Mouse (Mus musculus) olfactory bulb, adult 2 months (tissue): ENCODE data around the gene Ackr2. TPM values are rescaled to one million over a fixed set of nuclear protein-coding genes. Genes with fewer than 3 reads are reported as not detected.

Experiments used
- H3K27ac ChIP-seq: fragments of 200-500 bp; 2 replicates; pipeline ENCODE4 v1.5.1; 2012; ENCODE audit warnings: low read depth, low read length; ENCODE audit not compliant: insufficient read depth
- H3K4me1 ChIP-seq: fragments of 200-500 bp; 2 replicates; pipeline ENCODE4 v1.6.1; 2012; ENCODE audit warnings: low read length; ENCODE audit not compliant: control insufficient read depth, insufficient read depth
- H3K4me3 ChIP-seq: fragments of 200-500 bp; 2 replicates; pipeline ENCODE4 v1.5.1; 2012; ENCODE audit warnings: mild to moderate bottlenecking, low read depth, low read length, moderate library complexity; ENCODE audit not compliant: insufficient read depth
- CTCF ChIP-seq: fragments of 200-500 bp; IDR thresholded peaks from 2 replicates; pipeline ENCODE4 v1.5.1; 2012; ENCODE audit warnings: low read depth, mild to moderate bottlenecking, low read length, moderate library complexity; ENCODE audit not compliant: insufficient read depth
- POLR2A ChIP-seq: fragments of 200-500 bp; IDR thresholded peaks from 2 replicates; pipeline ENCODE4 v1.6.1; 2012; ENCODE audit warnings: mild to moderate bottlenecking, low read depth, low read length, moderate library complexity; ENCODE audit not compliant: insufficient read depth
- WGBS: fragments of 180-500 bp; shearing (Covaris S2); methylation state at CpG from one replicate; pipeline ENCODE4 v1.1.7; 2018; 5-methylcytosine and 5-hydroxymethylcytosine counted together
- polyA plus RNA-seq: library from polyadenylated mRNA; stranded (reverse); fragments of >200 nt; gene quantifications from 2 replicates; pipeline ENCODE4 v1.2.4, GENCODE M21; 2012; ENCODE audit warnings: low replicate concordance; ENCODE audit not compliant: missing spikeins, insufficient read depth, insufficient read length

The Ackr2 gene
- polyA plus RNA-seq, 1 experiment = not detected

DNA sequence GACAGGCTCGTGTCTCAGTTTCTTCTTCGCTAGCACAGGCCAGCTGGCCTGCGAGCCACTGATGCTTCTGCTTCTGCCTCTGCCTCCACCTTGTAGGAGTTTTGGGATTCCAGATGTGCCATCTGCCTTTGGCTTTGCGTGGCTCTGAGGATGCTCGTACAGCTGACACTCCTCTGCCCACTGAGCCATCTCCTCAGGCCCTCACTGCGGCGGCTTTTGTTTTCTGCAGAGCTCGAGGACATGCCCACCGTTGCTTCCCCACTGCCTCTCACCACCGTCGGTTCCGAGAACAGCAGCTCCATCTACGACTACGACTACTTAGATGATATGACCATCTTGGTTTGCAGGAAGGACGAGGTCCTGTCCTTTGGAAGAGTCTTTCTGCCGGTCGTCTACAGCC is 10.2 kb downstream of the Ackr2 start:
- peaks cover 3% of the 10 kb centered on the region; the same call in 1 of the 2 replicates for H3K4me1 ChIP-seq
- H3K27ac ChIP-seq = no peak overlapping the region
- 94% methylated on average over 17 of the region's 17 CpGs for WGBS
- TF ChIP-seq CTCF (no peak), POLR2A (no peak)
- H3K4me3 ChIP-seq = no peak overlapping the region

DNA sequence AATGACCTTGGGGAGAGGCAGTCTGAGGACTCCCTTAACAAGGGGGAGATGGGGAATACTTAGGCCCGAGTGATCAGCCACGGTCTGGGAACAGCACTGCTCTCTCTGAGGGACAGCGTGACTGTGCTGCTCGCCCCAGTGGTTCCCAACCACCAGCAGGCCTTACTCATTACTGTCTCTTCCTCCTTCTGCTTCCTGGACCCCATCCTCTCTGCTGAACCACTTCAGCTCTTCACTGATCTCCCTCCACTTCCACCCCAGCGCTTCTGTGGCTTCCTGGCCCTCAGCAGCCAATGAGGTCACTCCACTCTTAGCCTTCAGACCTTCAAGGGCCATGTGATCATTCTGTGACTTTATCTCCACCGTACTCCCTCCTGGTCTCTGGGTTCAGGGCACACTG is 11.5 kb downstream of the Ackr2 start:
- Histone ChIP-seq H3K27ac (no peak overlapping the region), H3K4me3 (no peak overlapping the region), H3K4me1 (peaks cover 9% of the 10 kb centered on the region)
- 88% methylated on average over 6 of the region's 6 CpGs for WGBS
- no peak for TF ChIP-seq CTCF

DNA sequence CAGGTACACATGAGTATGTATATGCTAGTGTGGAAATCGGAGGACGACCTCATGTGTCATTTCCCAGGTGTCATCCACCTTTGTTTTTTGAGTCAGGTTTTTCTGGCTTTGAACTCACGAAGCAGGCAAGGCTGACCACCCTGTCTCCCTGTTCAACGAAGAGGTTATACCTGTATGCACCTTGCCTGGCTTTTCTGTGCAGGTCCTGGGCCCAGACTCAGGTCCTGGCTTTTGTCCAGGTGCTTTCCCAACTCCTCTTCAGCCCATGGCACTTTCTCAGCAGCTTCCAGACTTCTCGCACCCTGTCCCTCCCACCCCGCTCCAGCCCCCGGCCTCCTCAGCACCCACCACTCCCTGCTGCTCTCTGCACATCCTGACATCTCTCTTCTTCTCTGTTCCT is 13.0 kb downstream of the Ackr2 start:
- H3K4me3 ChIP-seq = no peak overlapping the region
- TF ChIP-seq CTCF (no peak), POLR2A (no peak)
- WGBS = 92% methylated on average over 7 of the region's 7 CpGs
- H3K27ac ChIP-seq = no peak overlapping the region
- H3K4me1 ChIP-seq = peaks cover 9% of the 10 kb centered on the region

DNA sequence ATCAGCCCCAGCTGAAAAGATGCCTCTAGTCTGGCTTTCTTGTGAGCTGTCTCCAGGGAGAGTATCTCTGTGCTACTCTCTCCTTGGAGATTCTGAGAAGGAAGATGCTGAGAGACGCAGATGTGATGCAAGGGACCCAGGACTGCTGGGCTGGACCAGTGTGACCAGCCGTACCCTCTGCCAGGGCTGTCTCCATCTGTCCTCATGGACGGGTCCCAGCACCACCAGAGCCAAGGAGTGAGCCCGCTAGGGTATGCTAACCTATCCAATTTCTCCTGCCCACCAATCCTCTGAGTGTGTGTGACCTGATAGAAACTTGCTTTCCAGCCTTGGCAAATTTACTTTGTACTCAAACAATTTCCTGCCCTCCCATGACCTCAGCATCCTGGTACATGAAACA is 14.6 kb downstream of the Ackr2 start:
- Histone ChIP-seq H3K27ac (no peak overlapping the region), H3K4me3 (no peak overlapping the region), H3K4me1 (peaks cover 9% of the 10 kb centered on the region)
- TF ChIP-seq POLR2A (no peak), CTCF (no peak)
- WGBS = 91% methylated on average over 4 of the region's 4 CpGs

DNA sequence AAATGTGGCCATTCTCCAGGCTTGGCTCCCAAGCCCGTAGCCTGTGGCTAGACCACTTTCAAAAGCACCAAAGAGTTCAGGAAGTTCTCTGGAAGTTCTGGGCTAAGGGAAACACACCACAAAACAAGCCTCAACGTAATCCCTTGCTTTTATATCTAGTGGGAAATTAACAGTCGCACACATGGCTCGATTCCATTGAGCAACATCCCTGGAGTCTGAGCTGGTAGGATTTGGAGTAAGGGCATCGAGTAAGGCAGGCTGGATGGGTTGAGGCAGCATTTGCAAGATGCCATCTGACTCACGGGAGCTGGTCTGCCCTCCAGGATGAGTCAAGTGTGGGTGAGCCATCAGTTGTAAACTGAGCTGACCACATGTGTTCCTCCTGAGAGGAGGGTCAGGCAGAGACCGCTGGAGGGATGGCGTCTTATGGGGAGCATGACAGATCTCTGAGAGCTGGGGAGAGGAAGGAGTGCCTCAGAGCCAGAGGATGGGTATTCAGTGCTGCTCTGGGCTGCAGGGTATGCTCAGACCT is 16.1 kb downstream of the Ackr2 start:
- H3K4me1 ChIP-seq = peaks cover 9% of the 10 kb centered on the region
- H3K27ac ChIP-seq = no peak overlapping the region
- WGBS = 72% methylated on average over 8 of the region's 8 CpGs
- H3K4me3 ChIP-seq = no peak overlapping the region
- TF ChIP-seq CTCF = no peak
- no peak for TF ChIP-seq POLR2A

DNA sequence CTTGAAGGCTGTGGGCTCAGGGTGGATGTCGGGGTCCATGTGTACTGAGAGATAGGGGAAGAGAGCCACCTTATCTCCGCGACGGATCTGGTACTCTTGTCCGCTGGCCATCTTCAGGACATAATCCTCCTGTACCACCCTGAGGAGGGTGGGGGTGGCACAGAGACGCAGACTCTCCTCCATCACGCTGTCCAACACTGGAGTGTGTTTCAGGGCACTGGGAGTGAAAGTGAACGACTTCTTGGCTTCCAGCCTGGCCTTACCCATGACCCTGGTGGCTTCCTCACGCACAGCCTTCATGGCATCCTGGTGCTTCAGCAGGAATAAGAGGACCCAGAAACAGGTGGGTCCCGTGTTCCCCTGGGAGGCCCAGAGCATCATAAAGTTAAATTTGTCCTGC is 16.9 kb downstream of the Ackr2 start:
- WGBS = 89% methylated on average over 10 of the region's 10 CpGs
- TF ChIP-seq CTCF = no peak
- TF ChIP-seq POLR2A = no peak
- no peak overlapping the region for H3K4me3 ChIP-seq
- H3K27ac ChIP-seq = no peak overlapping the region
- peaks cover 9% of the 10 kb centered on the region for H3K4me1 ChIP-seq

DNA sequence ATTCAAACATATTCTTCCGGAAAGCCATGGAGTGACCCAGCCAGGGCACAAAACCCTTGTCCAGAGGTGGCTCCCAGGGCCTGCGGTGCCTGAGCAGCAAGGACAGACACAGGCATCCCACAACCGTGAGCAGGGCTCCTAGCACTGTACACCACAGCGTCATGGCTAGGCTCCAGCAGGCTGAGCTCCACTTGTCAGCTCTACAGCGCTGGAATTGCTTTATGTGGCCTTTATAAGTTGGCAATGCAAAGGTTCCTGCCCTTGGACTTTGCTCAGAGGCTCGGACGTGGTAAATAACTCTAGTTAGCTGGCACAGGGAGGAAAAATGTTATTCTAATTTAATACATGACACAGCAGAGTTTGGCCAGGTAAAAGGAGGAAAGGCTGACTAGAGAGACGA is 17.9 kb downstream of the Ackr2 start, which contains the start of gene Cyp8b1:
Gene Cyp8b1, minus strand, starts transcription at position 204 of the 400 bp plus-strand sequence.
- 76% methylated on average over 8 of the region's 8 CpGs for WGBS
- no peak within 1 kb of the TSS for H3K4me3 ChIP-seq
- no peak within 1 kb of the TSS for H3K27ac ChIP-seq
- TF ChIP-seq CTCF (no peak), POLR2A (no peak)
- peaks cover 9% of the 10 kb centered on the region for H3K4me1 ChIP-seq

DNA sequence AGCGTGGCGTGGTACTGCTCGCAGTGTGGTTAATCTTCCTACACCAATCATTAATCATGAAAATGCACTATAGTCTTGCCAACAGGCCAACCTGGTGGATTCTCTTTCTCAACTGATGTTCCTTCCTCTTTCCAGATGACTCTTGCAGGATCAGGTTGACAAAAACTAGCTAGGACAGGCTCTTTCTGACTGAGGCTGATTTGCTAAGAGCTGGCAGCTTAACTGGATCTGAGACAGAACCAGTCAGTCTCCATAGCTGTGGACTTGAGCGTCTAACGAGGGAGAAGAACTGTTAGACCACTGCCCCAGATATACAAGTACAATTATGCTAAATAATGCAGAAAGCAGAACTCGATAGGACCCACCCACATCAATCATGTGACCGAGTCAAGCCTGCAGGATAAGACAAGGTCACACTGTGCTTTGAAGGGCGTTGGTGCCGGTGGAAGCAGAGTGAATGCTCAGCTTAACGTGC is 20.9 kb downstream of the Ackr2 start:
- no peak overlapping the region for H3K27ac ChIP-seq
- TF ChIP-seq POLR2A = no peak
- TF ChIP-seq CTCF = no peak
- peaks cover 5% of the 10 kb centered on the region for H3K4me1 ChIP-seq
- 72% methylated on average over 10 of the region's 10 CpGs for WGBS
- no peak overlapping the region for H3K4me3 ChIP-seq

DNA sequence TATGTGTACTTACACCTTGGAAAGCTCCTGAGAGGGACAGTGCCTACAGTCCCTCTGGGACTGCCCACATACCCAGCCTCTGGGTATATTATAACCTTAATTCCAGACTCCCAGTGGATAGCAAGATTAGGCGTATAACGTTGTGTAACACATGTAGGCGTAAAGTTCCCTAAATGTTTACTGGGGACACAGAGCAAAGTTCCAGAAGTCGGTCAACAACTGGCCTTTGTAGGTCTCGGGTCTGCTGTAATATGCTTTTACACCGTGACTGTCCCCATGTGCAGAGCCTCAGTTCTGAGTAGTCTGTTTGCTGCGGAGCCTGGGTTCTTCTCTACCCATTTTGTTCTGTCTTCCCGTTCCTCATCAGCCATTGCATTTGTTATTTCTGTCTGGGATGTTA is 25.3 kb downstream of the Ackr2 start:
- no peak overlapping the region for H3K4me3 ChIP-seq
- no peaks in the 10 kb centered on the region for H3K4me1 ChIP-seq
- H3K27ac ChIP-seq = no peak overlapping the region
- 85% methylated on average over 8 of the region's 8 CpGs for WGBS
- TF ChIP-seq POLR2A (no peak), CTCF (no peak)

DNA sequence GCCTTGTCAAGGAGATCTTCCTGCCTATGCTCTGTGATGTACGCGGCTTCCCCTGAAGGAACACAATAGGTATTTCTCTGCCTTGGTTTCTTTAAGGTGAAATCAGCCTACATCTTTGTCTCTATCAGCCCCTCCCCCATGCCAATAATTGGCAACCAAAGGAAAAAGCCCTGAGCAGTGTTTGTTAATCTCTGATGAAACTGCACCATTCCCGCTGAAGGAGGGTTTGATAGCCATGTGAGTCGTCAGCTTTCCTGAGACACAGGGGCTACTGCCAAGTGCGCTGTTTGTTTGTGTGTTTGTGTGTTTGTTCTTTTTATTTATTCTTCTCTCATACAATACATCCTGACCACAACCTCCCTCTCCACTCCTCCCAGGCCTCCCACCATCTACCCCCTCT is 25.8 kb downstream of the Ackr2 start:
- 67% methylated on average over 5 of the region's 5 CpGs for WGBS
- H3K27ac ChIP-seq = no peak overlapping the region
- no peaks in the 10 kb centered on the region for H3K4me1 ChIP-seq
- TF ChIP-seq POLR2A = no peak
- no peak for TF ChIP-seq CTCF
- no peak overlapping the region for H3K4me3 ChIP-seq
